Mouse (Mus musculus): ENCODE results near the gene Bglap2. TPM values are rescaled to one million over a fixed set of nuclear protein-coding genes. Genes with fewer than 3 reads are reported as not detected.
"Not testable (repeated sequence)": the region's sequence is repeated elsewhere in the genome, so short reads cannot be mapped to it uniquely, and the experiment has no call there.

Bglap2 gene
- total RNA-seq (2017), result not detected in 3 replicates

DNA sequence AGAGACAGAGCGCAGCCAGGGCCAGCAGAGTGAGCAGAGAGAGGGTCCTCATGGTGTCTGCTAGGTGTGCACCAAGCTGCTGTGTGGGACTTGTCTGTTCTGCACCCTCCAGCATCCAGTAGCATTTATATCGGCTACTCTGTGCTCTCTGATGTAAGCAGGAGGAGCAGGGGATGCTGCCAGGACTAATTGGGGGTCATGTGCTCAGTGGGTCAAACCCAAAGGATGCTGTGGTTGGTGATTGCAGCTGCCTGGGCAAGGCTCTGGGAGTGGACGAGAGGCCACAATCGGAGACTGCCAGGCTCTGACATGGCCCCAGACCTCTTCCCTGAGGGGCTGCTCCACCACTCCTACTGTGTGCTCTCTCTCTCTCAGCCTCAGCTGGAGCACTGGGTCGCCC is at the start of gene Bglap2:
Bglap2 (minus strand) TSS at position 101 of the 400 bp plus-strand sequence.
- not testable (repeated sequence) for ATAC-seq (replicated peaks; ENCODE audit: insufficient number of reproducible peaks, low FRiP score, low TSS enrichment, poor library complexity, severe bottlenecking)

- no peak for ATAC-seq (replicated peaks; ENCODE audit: insufficient number of reproducible peaks, low FRiP score, low TSS enrichment, poor library complexity, severe bottlenecking)
Measured at GRCm38 (mm10) chr3:88427342-88427905, 48.9 kb upstream of the Bglap2 start.

DNA sequence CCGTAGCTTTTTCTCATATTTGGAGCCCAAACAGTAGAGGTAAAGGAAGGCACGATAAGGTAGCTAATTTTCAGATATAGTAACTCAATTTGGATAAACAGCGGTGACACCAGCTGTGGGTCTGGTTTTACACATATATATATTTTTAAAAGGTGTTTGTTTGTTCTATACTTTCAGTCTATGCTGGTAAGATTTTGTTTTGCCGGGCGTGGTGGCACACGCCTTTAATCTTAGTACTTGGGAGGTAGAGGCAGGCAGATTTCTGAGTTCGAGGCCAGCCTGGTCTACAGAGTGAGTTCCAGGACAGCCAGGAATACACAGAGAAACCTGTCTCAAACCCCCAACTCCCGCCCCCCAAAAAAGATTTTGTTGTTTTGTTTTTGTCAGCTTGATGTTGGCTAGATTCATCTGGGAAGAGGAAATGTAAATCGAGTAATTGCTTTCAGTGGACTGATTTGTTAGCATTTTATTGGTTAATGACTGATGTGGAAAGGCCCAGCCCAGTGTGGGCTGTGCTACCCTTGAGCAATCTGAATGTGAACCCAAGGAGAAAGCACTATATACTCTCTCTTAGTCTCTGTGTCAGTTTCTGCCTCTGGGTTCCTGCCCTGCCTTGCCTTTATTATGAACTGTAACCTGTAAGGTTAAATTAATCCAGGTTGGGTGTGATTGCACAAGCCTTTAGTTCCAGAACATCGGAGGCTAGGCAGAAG is 47.4 kb upstream of the Bglap2 start:
- ATAC-seq (replicated peaks; ENCODE audit: insufficient number of reproducible peaks, low FRiP score, low TSS enrichment, poor library complexity, severe bottlenecking), result no peak

DNA sequence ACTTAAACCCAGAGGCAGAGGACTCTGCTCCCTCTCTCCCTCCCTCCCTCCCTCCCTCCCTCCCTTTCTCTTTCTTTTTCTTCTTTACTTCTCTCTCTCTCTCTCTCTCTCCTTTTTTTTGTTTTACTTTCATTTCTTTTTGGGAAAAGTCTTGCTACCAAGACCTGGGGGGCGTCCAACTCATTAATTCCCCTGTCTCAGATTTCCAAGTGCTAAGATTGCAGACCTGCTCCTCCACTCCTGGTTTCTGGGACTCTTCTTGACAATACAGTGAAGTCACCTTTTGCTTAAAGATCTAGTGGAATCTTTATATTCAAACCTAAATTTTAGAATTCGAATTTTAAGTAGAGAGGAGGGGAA is 46.8 kb upstream of the Bglap2 start:
- ATAC-seq (replicated peaks; ENCODE audit: insufficient number of reproducible peaks, low FRiP score, low TSS enrichment, poor library complexity, severe bottlenecking), result no peak

DNA sequence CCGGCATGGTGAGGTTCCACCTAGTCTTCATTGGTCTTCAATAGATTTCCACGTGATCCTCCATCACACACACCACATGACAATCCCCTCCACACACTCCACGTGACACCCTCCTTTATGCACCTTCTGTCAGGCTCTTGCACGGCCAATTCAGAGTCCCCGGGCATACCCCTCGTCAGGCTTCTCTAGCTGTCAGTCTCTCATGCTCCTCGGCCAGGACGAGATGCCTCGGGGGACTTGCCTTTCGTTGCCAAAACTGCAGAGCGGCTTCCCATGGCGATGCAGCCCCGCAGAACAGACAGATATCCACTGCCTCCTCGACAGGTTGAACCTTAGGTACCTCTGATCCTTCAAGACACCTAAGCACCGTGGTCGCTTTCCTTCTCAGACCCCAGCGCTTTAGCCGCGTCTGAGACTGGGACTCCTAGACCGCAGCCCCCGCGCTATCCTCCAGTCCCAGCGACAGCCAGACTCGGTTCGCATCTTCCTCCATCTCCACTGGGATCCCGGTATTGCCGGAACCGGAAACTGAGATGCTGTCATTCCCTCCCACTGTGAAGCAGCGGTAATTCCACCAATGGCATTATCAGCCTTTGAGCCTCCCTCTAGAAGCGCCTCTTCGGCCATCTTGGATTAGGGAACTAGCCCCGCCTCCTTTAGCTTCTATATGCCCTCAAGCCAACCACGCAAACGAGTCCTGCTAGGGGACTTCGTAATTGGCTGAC is 46.3 kb upstream of the Bglap2 start, which contains the start of gene Slc25a44:
Slc25a44 (minus strand) TSS at position 535 of the 725 bp plus-strand sequence.
- ATAC-seq (replicated peaks; ENCODE audit: insufficient number of reproducible peaks, low FRiP score, low TSS enrichment, poor library complexity, severe bottlenecking), result peak; percentile 99

DNA sequence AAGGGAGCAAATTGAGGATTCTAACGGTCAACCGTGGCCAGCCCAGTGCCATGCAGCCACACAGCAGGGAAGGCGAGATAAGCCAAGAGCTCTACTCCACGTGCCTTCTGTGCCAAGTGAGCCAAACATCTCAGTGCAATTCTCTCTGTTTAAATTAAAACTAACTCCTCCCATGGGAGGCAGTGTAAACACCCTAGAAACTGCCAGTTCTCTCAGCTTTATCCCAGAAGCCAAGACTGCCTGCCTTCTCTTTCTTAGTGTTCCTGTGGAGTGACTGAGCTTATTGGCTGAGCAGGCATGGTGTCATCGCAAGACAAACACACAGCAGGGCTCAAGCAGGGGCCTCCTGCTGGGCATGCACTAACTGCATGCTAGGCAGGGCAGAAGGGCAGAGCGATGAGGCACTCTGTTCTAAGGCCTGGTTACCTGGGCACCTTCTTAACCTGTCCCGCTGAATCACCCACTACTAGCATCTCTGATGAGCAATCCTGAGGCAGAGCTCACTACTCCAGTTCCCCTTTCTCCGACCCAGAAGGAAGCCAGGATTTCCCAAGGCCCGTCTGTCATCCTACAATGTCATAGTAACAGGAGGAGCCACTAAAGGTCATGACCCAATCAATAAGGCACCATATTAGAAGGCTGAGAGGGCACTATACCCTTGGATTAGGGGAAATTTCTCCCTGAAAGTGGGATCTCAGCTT is 43.7 kb upstream of the Bglap2 start:
- ATAC-seq (replicated peaks; ENCODE audit: insufficient number of reproducible peaks, low FRiP score, low TSS enrichment, poor library complexity, severe bottlenecking), result peak; percentile 51

GRCm38 (mm10) chr3:88420771-88421170 is 42.3 kb upstream of the Bglap2 start:
- ATAC-seq (replicated peaks; ENCODE audit: insufficient number of reproducible peaks, low FRiP score, low TSS enrichment, poor library complexity, severe bottlenecking), result no peak

GRCm38 (mm10) chr3:88418016-88418415 is 39.5 kb upstream of the Bglap2 start:
- ATAC-seq (replicated peaks; ENCODE audit: insufficient number of reproducible peaks, low FRiP score, low TSS enrichment, poor library complexity, severe bottlenecking), result no peak

GRCm38 (mm10) chr3:88415668-88416067 is 37.2 kb upstream of the Bglap2 start:
- ATAC-seq (replicated peaks; ENCODE audit: insufficient number of reproducible peaks, low FRiP score, low TSS enrichment, poor library complexity, severe bottlenecking), result no peak

GRCm38 (mm10) chr3:88412636-88413035 is 34.1 kb upstream of the Bglap2 start:
- no peak for ATAC-seq (replicated peaks; ENCODE audit: insufficient number of reproducible peaks, low FRiP score, low TSS enrichment, poor library complexity, severe bottlenecking)

DNA sequence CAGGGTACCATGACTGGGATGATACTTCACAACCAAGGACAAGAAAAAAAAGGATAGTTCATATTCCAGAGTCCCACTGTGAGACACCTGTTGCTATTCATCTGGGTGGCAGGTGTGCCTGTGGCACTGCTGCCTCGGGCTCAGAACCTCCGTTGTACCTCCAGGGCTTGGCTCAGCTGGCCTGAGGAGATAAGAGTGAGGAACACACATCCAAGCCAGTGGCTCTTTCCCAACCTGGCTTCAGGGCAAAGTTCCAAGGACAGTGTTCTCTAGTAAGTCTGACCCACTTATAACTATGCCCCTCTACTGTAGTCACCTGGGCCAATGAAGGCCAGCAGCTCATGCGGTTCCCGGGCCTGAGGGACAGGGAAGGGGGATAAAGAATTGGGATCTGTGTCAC is 33.2 kb upstream of the Bglap2 start:
- ATAC-seq (replicated peaks; ENCODE audit: insufficient number of reproducible peaks, low FRiP score, low TSS enrichment, poor library complexity, severe bottlenecking), result no peak

DNA sequence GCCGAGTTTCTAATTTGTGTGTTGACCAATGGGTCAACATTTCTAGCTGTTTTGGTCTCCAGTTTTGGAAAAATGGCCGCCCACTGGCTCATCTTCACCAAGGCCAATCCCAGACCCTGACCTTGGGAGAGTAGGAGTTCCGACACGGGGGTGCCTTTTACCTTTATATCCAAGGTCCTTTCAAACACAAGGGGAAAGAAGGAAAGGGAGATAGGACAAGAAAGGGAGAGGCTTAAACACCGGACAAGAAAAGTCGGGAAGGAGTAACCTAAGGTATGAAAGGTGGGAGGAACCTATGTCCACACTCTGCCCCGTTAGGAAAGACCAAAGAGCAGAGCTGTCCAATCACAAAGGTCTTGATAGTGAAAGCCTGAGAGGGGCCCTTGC is 32.1 kb upstream of the Bglap2 start:
- ATAC-seq (replicated peaks; ENCODE audit: insufficient number of reproducible peaks, low FRiP score, low TSS enrichment, poor library complexity, severe bottlenecking), result no peak

- peak; percentile 82 for ATAC-seq (replicated peaks; ENCODE audit: insufficient number of reproducible peaks, low FRiP score, low TSS enrichment, poor library complexity, severe bottlenecking)
Measured at GRCm38 (mm10) chr3:88409741-88410644, 31.5 kb upstream of the Bglap2 start, which contains the start of gene Pmf1. Gene Pmf1 (minus strand): TSS chr3:88410331.

DNA sequence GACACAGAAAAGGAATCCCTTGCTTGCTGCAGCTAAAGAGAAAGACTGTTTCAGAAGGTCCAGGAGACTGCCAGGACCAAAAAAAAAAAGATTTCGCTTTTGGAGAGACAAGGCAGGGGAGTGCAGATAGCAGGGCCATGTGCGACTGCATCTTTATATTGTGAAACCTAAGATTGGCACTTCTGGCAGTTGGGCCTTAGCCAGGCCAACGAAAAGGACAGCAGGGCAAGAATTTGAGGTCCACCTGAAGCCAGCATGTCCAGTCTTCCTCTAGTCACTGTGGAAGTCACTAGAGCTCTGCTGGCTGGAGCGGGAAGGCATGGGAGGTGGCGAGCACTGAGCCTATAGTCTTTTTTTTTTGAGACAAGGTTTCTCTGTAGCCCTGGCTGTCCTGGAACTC is 30.5 kb upstream of the Bglap2 start:
- no peak for ATAC-seq (replicated peaks; ENCODE audit: insufficient number of reproducible peaks, low FRiP score, low TSS enrichment, poor library complexity, severe bottlenecking)

- ATAC-seq (replicated peaks; ENCODE audit: insufficient number of reproducible peaks, low FRiP score, low TSS enrichment, poor library complexity, severe bottlenecking), result no peak
Measured at GRCm38 (mm10) chr3:88407529-88407928, 29.0 kb upstream of the Bglap2 start.

DNA sequence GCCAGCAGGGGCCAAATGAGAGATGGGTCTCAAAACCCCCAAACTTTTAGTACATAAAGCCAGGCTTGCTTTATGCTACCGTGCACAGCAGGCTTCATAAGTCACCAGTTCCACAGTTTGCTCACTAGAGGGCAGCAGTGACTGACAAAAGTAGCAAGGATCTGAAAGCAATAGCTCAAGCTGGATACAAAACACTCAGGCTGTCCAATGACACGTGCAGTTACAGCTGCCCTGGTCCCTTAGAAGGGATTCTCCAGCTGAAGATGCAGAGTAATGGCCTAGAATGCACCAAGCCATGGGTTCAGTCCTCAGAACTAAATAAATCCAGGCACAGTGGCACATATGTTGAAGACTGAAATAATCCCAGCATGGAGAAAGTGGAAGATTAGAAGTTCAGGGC is 28.6 kb upstream of the Bglap2 start:
- ATAC-seq (replicated peaks; ENCODE audit: insufficient number of reproducible peaks, low FRiP score, low TSS enrichment, poor library complexity, severe bottlenecking), result peak; percentile 57

- ATAC-seq (replicated peaks; ENCODE audit: insufficient number of reproducible peaks, low FRiP score, low TSS enrichment, poor library complexity, severe bottlenecking), result peak; percentile 61; the same call in 1 of the 2 replicates
Measured at GRCm38 (mm10) chr3:88403522-88404230, 25.2 kb upstream of the Bglap2 start.

DNA sequence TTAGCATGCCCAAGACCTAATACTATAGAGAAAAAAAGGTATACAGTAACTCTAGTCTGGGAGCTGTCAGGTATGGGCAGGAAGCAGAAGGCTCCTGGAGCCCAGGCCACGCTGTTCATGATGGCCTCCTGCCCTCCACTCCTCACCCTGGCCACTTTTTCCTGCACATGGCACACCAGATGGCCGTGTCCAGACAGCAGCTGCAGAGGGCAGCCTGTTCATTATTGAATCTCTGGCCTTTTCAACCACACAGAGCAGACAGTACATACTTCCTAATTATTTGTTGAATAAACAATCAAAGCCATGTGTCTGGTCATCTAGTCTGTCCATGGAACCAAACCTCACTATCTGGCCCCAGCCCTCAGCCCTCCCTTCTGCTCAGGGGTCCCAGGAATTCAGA is 20.2 kb upstream of the Bglap2 start:
- ATAC-seq (replicated peaks; ENCODE audit: insufficient number of reproducible peaks, low FRiP score, low TSS enrichment, poor library complexity, severe bottlenecking), result no peak
